Mouse (Mus musculus): ENCODE measurements around the gene Abl1. TPM values are rescaled to one million over a fixed set of nuclear protein-coding genes. Genes with fewer than 3 reads are reported as not detected.

Gene Abl1
- total RNA-seq, 2 experiments from 2014 or later = 13.4 to 14.0 TPM

- ATAC-seq (replicated peaks; ENCODE audit: low FRiP score, poor library complexity, severe bottlenecking) = no peak
Measured at GRCm38 (mm10) chr2:31811086-31811958, 123.1 kb downstream of the Abl1 start.

GRCm38 (mm10) chr2:31813641-31814040 lies 125.5 kb downstream of the Abl1 start:
- no peak for ATAC-seq (replicated peaks; ENCODE audit: low FRiP score, poor library complexity, severe bottlenecking)

GRCm38 (mm10) chr2:31814699-31815098 lies 126.5 kb downstream of the Abl1 start:
- no peak for ATAC-seq (replicated peaks; ENCODE audit: low FRiP score, poor library complexity, severe bottlenecking)

- ATAC-seq (replicated peaks; ENCODE audit: low FRiP score, poor library complexity, severe bottlenecking) = peak; percentile 33; the same call in 1 of the 2 replicates
Measured at GRCm38 (mm10) chr2:31815367-31815766, 127.2 kb downstream of the Abl1 start.

GRCm38 (mm10) chr2:31822524-31823371 lies 134.6 kb downstream of the Abl1 start:
- no peak for ATAC-seq (replicated peaks; ENCODE audit: low FRiP score, poor library complexity, severe bottlenecking)

- ATAC-seq (replicated peaks; ENCODE audit: low FRiP score, poor library complexity, severe bottlenecking) = no peak
Measured at GRCm38 (mm10) chr2:31823933-31824730, 136.0 kb downstream of the Abl1 start.

- ATAC-seq (replicated peaks; ENCODE audit: low FRiP score, poor library complexity, severe bottlenecking) = no peak
Measured at GRCm38 (mm10) chr2:31825469-31825911, 137.3 kb downstream of the Abl1 start.

GRCm38 (mm10) chr2:31826094-31827085 lies 138.2 kb downstream of the Abl1 start:
- ATAC-seq (replicated peaks; ENCODE audit: low FRiP score, poor library complexity, severe bottlenecking) = no peak

- no peak for ATAC-seq (replicated peaks; ENCODE audit: low FRiP score, poor library complexity, severe bottlenecking)
Measured at GRCm38 (mm10) chr2:31827877-31828276, 139.7 kb downstream of the Abl1 start.

GRCm38 (mm10) chr2:31828311-31828825 lies 140.2 kb downstream of the Abl1 start:
- ATAC-seq (replicated peaks; ENCODE audit: low FRiP score, poor library complexity, severe bottlenecking) = no peak

- no peak for ATAC-seq (replicated peaks; ENCODE audit: low FRiP score, poor library complexity, severe bottlenecking)
Measured at GRCm38 (mm10) chr2:31836091-31836490, 147.9 kb downstream of the Abl1 start.

- ATAC-seq (replicated peaks; ENCODE audit: low FRiP score, poor library complexity, severe bottlenecking) = no peak
Measured at GRCm38 (mm10) chr2:31836985-31837384, 148.8 kb downstream of the Abl1 start.

- ATAC-seq (replicated peaks; ENCODE audit: low FRiP score, poor library complexity, severe bottlenecking) = no peak
Measured at GRCm38 (mm10) chr2:31838868-31839267, 150.7 kb downstream of the Abl1 start.

GRCm38 (mm10) chr2:31844729-31845136 lies 156.6 kb downstream of the Abl1 start:
- no peak for ATAC-seq (replicated peaks; ENCODE audit: low FRiP score, poor library complexity, severe bottlenecking)

- ATAC-seq (replicated peaks; ENCODE audit: low FRiP score, poor library complexity, severe bottlenecking) = no peak
Measured at GRCm38 (mm10) chr2:31845512-31845895, 157.3 kb downstream of the Abl1 start.

GRCm38 (mm10) chr2:31845896-31846691 lies 157.9 kb downstream of the Abl1 start, which contains the start of gene Fibcd1:
TSS of gene Fibcd1 (minus strand) at chr2:31846005.
- ATAC-seq (replicated peaks; ENCODE audit: low FRiP score, poor library complexity, severe bottlenecking) = no peak

Measured in erythroblast, adult 5-6 weeks (primary cell).